Mouse (Mus musculus): ENCODE measurements around the gene Slc22a1. TPM values are rescaled to one million over a fixed set of nuclear protein-coding genes. Genes with fewer than 3 reads are reported as not detected.

Slc22a1 gene
- polyA plus RNA-seq, 1 experiment from 2014 or later = 0.90 TPM

- Histone ChIP-seq H3K4me3 (ENCODE audit: low read depth, low read length) (no peak overlapping the region), H3K27me3 (ENCODE audit: control insufficient read depth, insufficient read depth, low read length) (no peaks in the 10 kb centered on the region), H3K4me1 (ENCODE audit: control insufficient read depth, insufficient read depth, low read length) (no peaks in the 10 kb centered on the region), H3K4me2 (replicated peaks; ENCODE audit: low read depth, low read length) (no peak overlapping the region), H3K36me3 (ENCODE audit: control insufficient read depth, insufficient read depth, low read length) (no peaks in the 10 kb centered on the region), H3K27ac (ENCODE audit: low read length) (no peak overlapping the region), H3K9me3 (ENCODE audit: control insufficient read depth, low read depth, low read length) (no peaks in the 10 kb centered on the region), H3K9ac (replicated peaks; ENCODE audit: low read depth, low read length) (no peak overlapping the region)
- ATAC-seq (ENCODE audit: insufficient number of reproducible peaks, insufficient read depth, low FRiP score, low read depth) = no peak
- 78% methylated on average over 10 of the region's 10 CpGs for WGBS
These were observed 16.4 kb downstream of the Slc22a1 start for GRCm38 (mm10) chr17:12659233-12659632.

GRCm38 (mm10) chr17:12658784-12659183, 16.8 kb downstream of the Slc22a1 start:
- no peak overlapping the region for H3K27ac ChIP-seq (ENCODE audit: low read length)
- no peaks in the 10 kb centered on the region for H3K9me3 ChIP-seq (ENCODE audit: control insufficient read depth, low read depth, low read length)
- no peaks in the 10 kb centered on the region for H3K4me1 ChIP-seq (ENCODE audit: control insufficient read depth, insufficient read depth, low read length)
- ATAC-seq (ENCODE audit: insufficient number of reproducible peaks, insufficient read depth, low FRiP score, low read depth) = no peak
- no peaks in the 10 kb centered on the region for H3K36me3 ChIP-seq (ENCODE audit: control insufficient read depth, insufficient read depth, low read length)
- H3K9ac ChIP-seq (replicated peaks; ENCODE audit: low read depth, low read length) = no peak overlapping the region
- no peak overlapping the region for H3K4me3 ChIP-seq (ENCODE audit: low read depth, low read length)
- H3K27me3 ChIP-seq (ENCODE audit: control insufficient read depth, insufficient read depth, low read length) = no peaks in the 10 kb centered on the region
- H3K4me2 ChIP-seq (replicated peaks; ENCODE audit: low read depth, low read length) = no peak overlapping the region
- WGBS = 78% methylated on average over 7 of the region's 7 CpGs

- ATAC-seq (ENCODE audit: insufficient number of reproducible peaks, insufficient read depth, low FRiP score, low read depth) = no peak
- no peaks in the 10 kb centered on the region for H3K9me3 ChIP-seq (ENCODE audit: control insufficient read depth, low read depth, low read length)
- no peaks in the 10 kb centered on the region for H3K27me3 ChIP-seq (ENCODE audit: control insufficient read depth, insufficient read depth, low read length)
- WGBS = 69% methylated on average over 7 of the region's 7 CpGs
- H3K4me2 ChIP-seq (replicated peaks; ENCODE audit: low read depth, low read length) = no peak overlapping the region
- no peaks in the 10 kb centered on the region for H3K36me3 ChIP-seq (ENCODE audit: control insufficient read depth, insufficient read depth, low read length)
- no peak overlapping the region for H3K4me3 ChIP-seq (ENCODE audit: low read depth, low read length)
- no peak overlapping the region for H3K9ac ChIP-seq (replicated peaks; ENCODE audit: low read depth, low read length)
- H3K4me1 ChIP-seq (ENCODE audit: control insufficient read depth, insufficient read depth, low read length) = no peaks in the 10 kb centered on the region
- no peak overlapping the region for H3K27ac ChIP-seq (ENCODE audit: low read length)
These were observed 19.8 kb downstream of the Slc22a1 start for GRCm38 (mm10) chr17:12655826-12656225.

GRCm38 (mm10) chr17:12654061-12654460, 21.6 kb downstream of the Slc22a1 start:
- no peak for ATAC-seq (ENCODE audit: insufficient number of reproducible peaks, insufficient read depth, low FRiP score, low read depth)
- Histone ChIP-seq H3K4me2 (replicated peaks; ENCODE audit: low read depth, low read length) (no peak overlapping the region), H3K9ac (replicated peaks; ENCODE audit: low read depth, low read length) (no peak overlapping the region), H3K4me3 (ENCODE audit: low read depth, low read length) (no peak overlapping the region), H3K9me3 (ENCODE audit: control insufficient read depth, low read depth, low read length) (no peaks in the 10 kb centered on the region), H3K27me3 (ENCODE audit: control insufficient read depth, insufficient read depth, low read length) (no peaks in the 10 kb centered on the region), H3K36me3 (ENCODE audit: control insufficient read depth, insufficient read depth, low read length) (no peaks in the 10 kb centered on the region), H3K27ac (ENCODE audit: low read length) (no peak overlapping the region), H3K4me1 (ENCODE audit: control insufficient read depth, insufficient read depth, low read length) (no peaks in the 10 kb centered on the region)
- WGBS = 81% methylated on average over 3 of the region's 3 CpGs

GRCm38 (mm10) chr17:12652604-12653003, 23.0 kb downstream of the Slc22a1 start:
- Histone ChIP-seq H3K36me3 (ENCODE audit: control insufficient read depth, insufficient read depth, low read length) (no peaks in the 10 kb centered on the region), H3K4me3 (ENCODE audit: low read depth, low read length) (no peak overlapping the region), H3K4me1 (ENCODE audit: control insufficient read depth, insufficient read depth, low read length) (no peaks in the 10 kb centered on the region), H3K4me2 (replicated peaks; ENCODE audit: low read depth, low read length) (no peak overlapping the region), H3K9ac (replicated peaks; ENCODE audit: low read depth, low read length) (no peak overlapping the region), H3K27me3 (ENCODE audit: control insufficient read depth, insufficient read depth, low read length) (no peaks in the 10 kb centered on the region), H3K27ac (ENCODE audit: low read length) (no peak overlapping the region), H3K9me3 (ENCODE audit: control insufficient read depth, low read depth, low read length) (no peaks in the 10 kb centered on the region)
- no peak for ATAC-seq (ENCODE audit: insufficient number of reproducible peaks, insufficient read depth, low FRiP score, low read depth)
- 90% methylated on average over 11 of the region's 11 CpGs for WGBS

- no peaks in the 10 kb centered on the region for H3K36me3 ChIP-seq (ENCODE audit: control insufficient read depth, insufficient read depth, low read length)
- H3K27ac ChIP-seq (ENCODE audit: low read length) = no peak overlapping the region
- no peak overlapping the region for H3K4me2 ChIP-seq (replicated peaks; ENCODE audit: low read depth, low read length)
- no peaks in the 10 kb centered on the region for H3K4me1 ChIP-seq (ENCODE audit: control insufficient read depth, insufficient read depth, low read length)
- 82% methylated on average over 5 of the region's 5 CpGs for WGBS
- no peaks in the 10 kb centered on the region for H3K9me3 ChIP-seq (ENCODE audit: control insufficient read depth, low read depth, low read length)
- no peak overlapping the region for H3K4me3 ChIP-seq (ENCODE audit: low read depth, low read length)
- no peak overlapping the region for H3K9ac ChIP-seq (replicated peaks; ENCODE audit: low read depth, low read length)
- ATAC-seq (ENCODE audit: insufficient number of reproducible peaks, insufficient read depth, low FRiP score, low read depth) = no peak
- H3K27me3 ChIP-seq (ENCODE audit: control insufficient read depth, insufficient read depth, low read length) = no peaks in the 10 kb centered on the region
These were observed 30.2 kb downstream of the Slc22a1 start for GRCm38 (mm10) chr17:12645461-12645860.

- ATAC-seq (ENCODE audit: insufficient number of reproducible peaks, insufficient read depth, low FRiP score, low read depth) = no peak
These were observed 34.5 kb downstream of the Slc22a1 start for GRCm38 (mm10) chr17:12641087-12641486.

GRCm38 (mm10) chr17:12639585-12639984, 36.0 kb downstream of the Slc22a1 start:
- 90% methylated on average over 3 of the region's 3 CpGs for WGBS

More at GRCm38 (mm10) chr17:12641087-12641486, 34.5 kb downstream of the Slc22a1 start:
- Histone ChIP-seq H3K9me3 (ENCODE audit: control insufficient read depth, low read depth, low read length) (no peaks in the 10 kb centered on the region), H3K27ac (ENCODE audit: low read length) (no peak overlapping the region), H3K36me3 (ENCODE audit: control insufficient read depth, insufficient read depth, low read length) (no peaks in the 10 kb centered on the region), H3K4me2 (replicated peaks; ENCODE audit: low read depth, low read length) (no peak overlapping the region), H3K4me1 (ENCODE audit: control insufficient read depth, insufficient read depth, low read length) (no peaks in the 10 kb centered on the region), H3K27me3 (ENCODE audit: control insufficient read depth, insufficient read depth, low read length) (no peaks in the 10 kb centered on the region), H3K4me3 (ENCODE audit: low read depth, low read length) (no peak overlapping the region), H3K9ac (replicated peaks; ENCODE audit: low read depth, low read length) (no peak overlapping the region)
- WGBS = 72% methylated on average over 4 of the region's 4 CpGs

GRCm38 (mm10) chr17:12634814-12635213, 40.8 kb downstream of the Slc22a1 start:
- Histone ChIP-seq H3K4me2 (replicated peaks; ENCODE audit: low read depth, low read length) (no peak overlapping the region), H3K27me3 (ENCODE audit: control insufficient read depth, insufficient read depth, low read length) (no peaks in the 10 kb centered on the region), H3K9me3 (ENCODE audit: control insufficient read depth, low read depth, low read length) (no peaks in the 10 kb centered on the region), H3K4me1 (ENCODE audit: control insufficient read depth, insufficient read depth, low read length) (no peaks in the 10 kb centered on the region; the same call in 1 of the 2 replicates), H3K36me3 (ENCODE audit: control insufficient read depth, insufficient read depth, low read length) (no peaks in the 10 kb centered on the region), H3K9ac (replicated peaks; ENCODE audit: low read depth, low read length) (no peak overlapping the region), H3K27ac (ENCODE audit: low read length) (no peak overlapping the region), H3K4me3 (ENCODE audit: low read depth, low read length) (no peak overlapping the region)
- 42% methylated on average over 4 of the region's 4 CpGs for WGBS
- ATAC-seq (ENCODE audit: insufficient number of reproducible peaks, insufficient read depth, low FRiP score, low read depth) = no peak

More at GRCm38 (mm10) chr17:12639585-12639984, 36.0 kb downstream of the Slc22a1 start:
- no peaks in the 10 kb centered on the region for H3K36me3 ChIP-seq (ENCODE audit: control insufficient read depth, insufficient read depth, low read length)
- H3K27me3 ChIP-seq (ENCODE audit: control insufficient read depth, insufficient read depth, low read length) = no peaks in the 10 kb centered on the region
- H3K9me3 ChIP-seq (ENCODE audit: control insufficient read depth, low read depth, low read length) = no peaks in the 10 kb centered on the region
- no peak overlapping the region for H3K4me2 ChIP-seq (replicated peaks; ENCODE audit: low read depth, low read length)
- H3K4me3 ChIP-seq (ENCODE audit: low read depth, low read length) = no peak overlapping the region
- no peak overlapping the region for H3K9ac ChIP-seq (replicated peaks; ENCODE audit: low read depth, low read length)
- ATAC-seq (ENCODE audit: insufficient number of reproducible peaks, insufficient read depth, low FRiP score, low read depth) = no peak
- H3K27ac ChIP-seq (ENCODE audit: low read length) = no peak overlapping the region
- H3K4me1 ChIP-seq (ENCODE audit: control insufficient read depth, insufficient read depth, low read length) = no peaks in the 10 kb centered on the region

All from stomach, embryonic 14.5 days (tissue).